26 mouse cellular contexts compared by ENCODE assay signal in genomic region chr12:64393106-64393505, GRCm38 (mm10).
DNase-seq lines count a peak whose midpoint lies in the region; ATAC-seq lines count a peak whose summit lies in the region.
"Had no signal": no experiment of that assay in that cellular context is flagged by ENCODE, and none has a peak within 500 bp of the region (broad histone marks: within the 10 kb centered on the region; RNA-seq: fewer than 3 reads in every experiment).

No protein-coding gene starts in this region.

- 87% methylated on average over 1 of the region's 1 CpGs for WGBS in kidney, embryonic 14.5 days

- no peaks in the 10 kb centered on the region for H3K9me3 ChIP-seq in kidney, embryonic 14.5 days (ENCODE audit: control insufficient read depth, low read length)
- H3K9me3 ChIP-seq: forebrain, embryonic 10.5 days; heart, embryonic 13.5 days; hindbrain, embryonic 12.5 days; limb, embryonic 10.5 days; liver, embryonic 15.5 days; lung, embryonic 15.5 days; midbrain, embryonic 15.5 days; neural tube, embryonic 12.5 days had no signal

- no peak for ATAC-seq in kidney, embryonic 14.5 days (ENCODE audit: low FRiP score, low TSS enrichment)
- ATAC-seq: CD4-positive, CD25-positive, alpha-beta regulatory T cell, adult 4 months; intestine, postnatal 0 days; midbrain, embryonic 15.5 days had no signal

- no peak overlapping the region for H3K4me2 ChIP-seq in kidney, embryonic 14.5 days (replicated peaks; ENCODE audit: low read depth, low read length)
- H3K4me2 ChIP-seq: heart, embryonic 13.5 days; hindbrain, embryonic 12.5 days; liver, embryonic 15.5 days; lung, embryonic 15.5 days; midbrain, embryonic 15.5 days; neural tube, embryonic 12.5 days had no signal

- intact Hi-C loops in left cerebral cortex, postnatal 14 days (cut with DNase I) = no loop called here

- no peak overlapping the region for H3K4me3 ChIP-seq in kidney, embryonic 14.5 days (ENCODE audit: low read length)
- H3K4me3 ChIP-seq: forebrain, embryonic 10.5 days; heart, adult 2 months; heart, embryonic 13.5 days; hindbrain, embryonic 12.5 days; limb, embryonic 10.5 days; liver, embryonic 15.5 days; lung, embryonic 15.5 days; midbrain, embryonic 15.5 days; neural tube, embryonic 12.5 days had no signal

- H3K4me1 ChIP-seq in kidney, embryonic 14.5 days (ENCODE audit: control insufficient read depth, insufficient read depth, low read length) = no peaks in the 10 kb centered on the region
- H3K4me1 ChIP-seq: forebrain, embryonic 10.5 days; hindbrain, embryonic 12.5 days; limb, embryonic 10.5 days; liver, embryonic 15.5 days; lung, embryonic 15.5 days; midbrain, embryonic 15.5 days; neural tube, embryonic 12.5 days had no signal

- no peaks in the 10 kb centered on the region for H3K36me3 ChIP-seq in kidney, embryonic 14.5 days (ENCODE audit: control insufficient read depth, insufficient read depth, low read length)
- H3K36me3 ChIP-seq: forebrain, embryonic 10.5 days; heart, embryonic 13.5 days; hindbrain, embryonic 12.5 days; limb, embryonic 10.5 days; liver, embryonic 15.5 days; lung, embryonic 15.5 days; midbrain, embryonic 15.5 days; neural tube, embryonic 12.5 days had no signal

- no peak overlapping the region for H3K27ac ChIP-seq in kidney, embryonic 14.5 days (ENCODE audit: low read depth, low read length)
- H3K27ac ChIP-seq: forebrain, embryonic 10.5 days; heart, adult 2 months; heart, embryonic 13.5 days; hindbrain, embryonic 12.5 days; kidney, postnatal 0 days; limb, embryonic 10.5 days; liver, embryonic 15.5 days; lung, embryonic 15.5 days; midbrain, embryonic 15.5 days; neural tube, embryonic 12.5 days had no signal

- peak; percentile 5 for DNase-seq in layer of hippocampus, adult 9-11 months
- DNase-seq in layer of hippocampus, postnatal 25 days (ENCODE audit: extremely low spot score in 1 of 2, low spot score in 1 of 2) = no peak
- DNase-seq in frontal cortex, adult 2 months (ENCODE audit: extremely low spot score in 1 of 2, low spot score in 1 of 2) = peak; percentile 55 to 61
- DNase-seq in left cerebral cortex, postnatal 14 days (ENCODE audit: low spot score in 2 of 2) = peak; percentile 43 to 73
- DNase-seq in telencephalon, adult 2 months (ENCODE audit: low read depth, low spot score) = peak; percentile 60
- DNase-seq in lung, postnatal 14 days = no peak
- DNase-seq: cerebellum, adult 18-20 months; cerebellum, postnatal 14 days; gastrocnemius, postnatal 36 days; heart, adult 2 months; liver; lung, postnatal 4 days; spleen, adult 18-20 months; thymus, postnatal 25 days had no signal

- no peaks in the 10 kb centered on the region for H3K27me3 ChIP-seq in kidney, embryonic 14.5 days (ENCODE audit: control insufficient read depth, insufficient read depth, low read length)
- H3K27me3 ChIP-seq: heart, embryonic 13.5 days; hindbrain, embryonic 12.5 days; liver, embryonic 15.5 days; lung, embryonic 15.5 days; midbrain, embryonic 15.5 days; neural tube, embryonic 12.5 days had no signal

- no peak overlapping the region for H3K9ac ChIP-seq in kidney, embryonic 14.5 days (ENCODE audit: low read depth, low read length)
- H3K9ac ChIP-seq: heart, embryonic 13.5 days; hindbrain, embryonic 12.5 days; liver, embryonic 15.5 days; lung, embryonic 15.5 days; midbrain, embryonic 15.5 days; neural tube, embryonic 12.5 days had no signal

Comparison
In these comparisons a context has a peak if more than half of its experiments do, and no peak if none do; other contexts are left out.
1. DNase-seq: peak in layer of hippocampus, adult 9-11 months (single experiment), frontal cortex, adult 2 months (2 of 2), left cerebral cortex, postnatal 14 days (2 of 2) and telencephalon, adult 2 months (single experiment); none in layer of hippocampus, postnatal 25 days (0 of 2) and lung, postnatal 14 days (single experiment).